Mouse (Mus musculus) v-Abl transformed pro-B cells (cell line): Measurements from ENCODE around the gene Irx3.

Source experiments
- in situ Hi-C, 2 experiments: fragments of 400-800 bp; cut with MboI; formaldehyde crosslinking; loops; one replicate each; pipeline ENCODE4 v1.15.1; 2025; ENCODE audit not compliant: unreplicated experiment in 2 of 2

Gene Irx3

DNA sequence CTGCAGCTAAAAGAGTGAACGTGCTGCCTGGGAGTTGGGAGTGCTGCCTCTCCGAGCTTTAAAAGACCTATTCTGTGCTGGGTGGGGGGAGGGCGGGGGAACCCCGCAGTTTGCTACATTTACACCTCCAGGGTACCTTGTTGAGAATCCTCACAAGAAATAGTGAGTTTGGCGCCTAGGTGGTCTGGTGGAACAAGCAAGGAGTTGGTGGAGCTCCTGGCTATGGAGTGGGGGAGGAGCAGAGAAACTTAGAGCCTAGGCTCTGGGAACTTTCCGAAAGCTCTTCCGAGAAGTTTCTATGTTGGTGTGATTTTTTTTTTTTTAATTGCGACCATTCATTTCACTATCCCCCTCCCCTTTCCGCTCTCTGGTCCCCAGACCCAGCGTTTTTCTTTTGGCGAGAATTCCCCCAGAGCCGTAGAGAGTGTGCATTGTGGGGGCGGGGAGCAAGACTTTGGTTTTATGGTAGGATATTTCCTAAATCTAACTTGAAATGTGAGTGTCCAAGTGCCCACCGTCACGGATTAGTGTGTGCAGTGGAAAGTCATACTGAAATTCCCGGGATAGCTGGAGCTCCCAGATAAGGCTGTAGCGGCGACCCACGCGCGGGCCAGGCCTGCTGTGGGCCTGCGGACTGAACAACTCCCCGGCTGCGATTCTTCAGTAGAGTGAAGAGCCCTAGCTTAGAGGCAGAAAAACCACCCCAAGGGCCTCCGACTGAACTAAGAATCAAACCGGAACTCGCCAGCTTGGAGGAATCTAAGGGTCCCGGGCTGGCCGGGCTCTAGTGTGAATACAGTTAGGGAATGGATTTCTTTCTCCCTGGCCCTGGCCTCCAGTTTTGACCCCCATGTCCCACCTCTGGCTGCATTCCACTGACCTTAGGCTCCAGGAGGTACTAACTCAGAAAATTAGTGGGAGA lies 795 bp upstream of the Irx3 start:
- in situ Hi-C loops: no loop called here

DNA sequence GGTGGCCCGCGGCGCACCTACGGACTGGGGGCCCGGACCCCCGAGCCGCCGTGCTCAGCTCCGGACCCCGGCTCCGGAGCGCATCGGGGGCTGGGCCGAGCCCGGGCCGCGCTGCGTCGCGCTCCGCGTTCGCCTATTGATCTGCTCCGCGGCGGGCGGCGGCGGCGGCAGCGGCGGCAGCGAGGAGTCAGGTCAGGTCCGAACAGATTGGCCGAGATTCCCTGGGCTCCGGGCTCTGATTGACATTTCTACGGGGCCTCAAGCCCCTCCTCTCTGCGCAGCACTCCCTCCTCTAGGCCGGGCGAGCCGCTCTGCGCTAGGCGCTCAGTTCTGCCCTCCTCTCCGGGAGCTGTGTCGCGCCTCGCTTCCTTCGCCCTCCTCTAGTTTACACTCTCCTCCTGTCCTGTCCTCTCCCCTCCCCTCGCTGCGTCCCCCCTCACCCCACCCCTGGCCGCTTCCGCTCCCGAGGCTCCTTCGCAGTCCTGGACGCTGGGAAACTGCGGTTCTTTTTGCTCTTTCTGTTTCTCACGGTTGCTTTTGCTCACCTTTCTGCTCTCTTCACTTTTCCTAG lies 541 bp downstream of the Irx3 start:
- in situ Hi-C loops: no loop called here

DNA sequence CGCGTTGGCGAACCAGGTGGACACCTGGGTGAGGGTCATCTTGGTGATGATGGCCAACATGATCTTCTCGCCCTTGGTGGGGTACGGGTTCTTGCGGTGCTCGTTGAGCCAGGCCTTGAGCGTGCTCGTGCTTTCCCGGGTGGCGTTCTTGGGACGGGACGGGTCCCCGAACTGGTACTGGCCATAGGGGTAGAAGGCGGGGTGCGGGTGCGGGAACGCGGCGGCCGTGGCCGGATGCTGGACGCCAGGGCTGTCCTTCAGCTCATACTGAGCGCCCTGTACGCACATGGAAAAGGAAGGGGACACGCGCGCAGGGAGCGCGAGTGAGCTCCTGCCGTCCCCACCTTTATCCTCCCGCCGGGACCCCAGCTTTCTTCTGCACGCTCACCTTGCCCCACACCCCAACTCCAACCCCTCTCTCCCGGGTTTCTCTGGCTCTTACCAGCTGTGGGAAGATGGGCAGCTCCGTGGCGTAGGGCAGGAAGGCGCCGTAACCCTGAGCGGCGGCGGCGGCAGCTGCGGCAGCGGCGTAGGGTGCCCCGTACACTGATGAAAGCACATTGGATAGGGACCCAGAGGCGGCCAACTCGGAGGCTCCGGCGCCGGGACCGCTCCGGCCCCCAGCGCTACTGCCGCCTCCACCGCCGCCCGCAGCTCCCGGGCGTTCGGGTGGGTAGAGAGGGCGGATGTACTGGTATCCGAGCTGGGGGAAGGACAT lies 1.2 kb downstream of the Irx3 start:
- in situ Hi-C loops: no loop called here

DNA sequence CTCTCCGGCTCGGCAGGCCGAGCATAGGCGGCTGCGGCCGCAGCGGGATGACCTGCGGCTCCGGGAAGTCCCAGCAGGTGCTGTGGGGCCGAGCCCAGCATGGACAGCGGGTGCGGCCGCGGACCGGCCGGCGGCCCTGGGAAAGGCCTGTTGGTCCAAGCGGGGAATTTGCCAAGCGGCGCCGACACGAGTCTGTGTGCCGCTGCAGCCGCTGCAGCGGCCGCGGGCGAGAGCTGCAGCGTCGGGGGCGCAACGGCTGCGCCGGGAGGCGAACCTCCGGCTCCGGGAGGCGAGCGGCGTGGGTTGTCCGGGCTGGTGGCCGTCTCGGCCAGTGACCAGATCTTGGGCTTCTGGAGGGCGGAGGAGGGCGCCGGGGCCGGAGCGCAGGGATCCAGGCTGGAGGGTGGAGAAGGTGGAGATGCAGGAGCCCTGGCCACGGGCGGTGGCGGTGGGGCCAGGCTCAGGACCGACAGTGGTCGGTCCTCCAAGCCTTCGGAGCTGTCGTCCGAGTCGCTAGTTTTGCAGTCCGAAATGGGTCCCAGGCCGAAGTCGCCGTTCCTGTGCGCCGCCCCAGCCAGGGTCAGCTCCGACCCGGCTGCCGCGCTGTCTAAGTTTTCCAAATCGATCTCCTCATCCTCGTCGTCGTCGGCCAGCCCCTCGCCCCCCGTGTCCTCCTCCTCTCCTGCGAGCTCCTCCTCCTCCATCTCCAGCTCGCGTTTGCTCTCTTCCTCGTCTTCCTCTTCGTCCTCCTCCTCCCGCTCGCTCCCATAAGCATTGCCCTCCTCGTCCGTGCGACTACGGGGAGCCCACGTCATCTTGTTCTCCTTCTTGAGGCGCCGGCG lies 2.0 kb downstream of the Irx3 start:
- in situ Hi-C loops: no loop called here

DNA sequence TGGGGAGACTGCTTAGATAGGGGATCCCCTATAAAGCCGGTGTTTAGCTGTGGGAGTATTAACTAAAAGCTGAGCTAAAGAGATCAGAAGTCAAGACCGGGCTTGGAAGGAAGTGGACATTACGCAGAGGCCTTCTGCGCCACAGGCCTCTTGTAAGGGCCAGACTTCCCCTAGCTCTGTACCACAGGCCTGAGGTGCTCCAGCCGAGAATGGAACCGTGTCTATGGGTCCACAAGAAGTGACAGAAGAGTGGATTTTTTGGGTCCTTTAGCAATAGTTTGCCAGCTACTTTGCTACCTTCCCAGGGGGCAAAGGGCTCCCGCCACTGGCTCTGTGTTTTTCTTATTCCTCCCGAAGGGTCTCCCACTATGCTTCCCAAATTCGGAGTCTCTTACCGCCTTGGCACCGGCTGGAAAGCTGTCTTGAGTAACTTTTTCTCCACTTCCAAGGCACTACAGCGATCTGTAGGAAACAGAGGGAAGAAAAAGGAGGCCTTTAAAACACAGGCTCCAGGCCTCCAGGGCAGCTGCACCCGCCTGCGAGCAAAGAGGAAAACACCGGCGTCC lies 2.8 kb downstream of the Irx3 start:
- in situ Hi-C loops: no loop called here

DNA sequence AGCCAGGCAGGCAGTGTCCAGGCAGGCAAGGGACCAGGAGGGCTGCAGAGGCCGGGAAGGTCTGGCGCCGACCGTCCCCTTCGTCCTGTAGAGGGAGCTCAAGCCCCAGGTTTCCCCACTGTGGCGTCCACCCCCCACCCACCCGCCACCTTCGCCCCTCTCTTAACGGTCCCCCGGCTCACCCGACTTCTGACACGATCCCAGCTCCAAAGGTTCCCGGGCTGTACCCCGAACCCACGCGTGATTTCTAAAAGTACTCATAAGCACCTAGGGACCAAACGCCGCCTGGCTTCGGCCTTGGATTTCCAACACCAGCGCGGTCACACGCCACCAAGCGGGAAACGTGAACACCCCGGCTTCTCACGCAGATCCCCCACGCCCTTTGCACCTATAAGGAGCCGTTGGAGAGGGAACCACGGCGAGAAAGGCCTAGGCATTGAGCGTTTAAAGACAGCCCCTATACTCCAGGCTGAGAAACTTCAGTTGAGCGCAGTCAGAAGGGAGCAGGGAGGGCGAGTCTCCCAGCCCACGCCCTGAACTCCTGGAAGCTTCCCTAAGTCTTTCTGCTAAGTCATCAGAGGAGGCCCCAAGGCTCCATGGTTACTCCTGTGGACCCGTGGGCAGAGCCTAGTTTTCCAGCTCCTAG lies 4.1 kb downstream of the Irx3 start:
- in situ Hi-C loops: no loop called here

DNA sequence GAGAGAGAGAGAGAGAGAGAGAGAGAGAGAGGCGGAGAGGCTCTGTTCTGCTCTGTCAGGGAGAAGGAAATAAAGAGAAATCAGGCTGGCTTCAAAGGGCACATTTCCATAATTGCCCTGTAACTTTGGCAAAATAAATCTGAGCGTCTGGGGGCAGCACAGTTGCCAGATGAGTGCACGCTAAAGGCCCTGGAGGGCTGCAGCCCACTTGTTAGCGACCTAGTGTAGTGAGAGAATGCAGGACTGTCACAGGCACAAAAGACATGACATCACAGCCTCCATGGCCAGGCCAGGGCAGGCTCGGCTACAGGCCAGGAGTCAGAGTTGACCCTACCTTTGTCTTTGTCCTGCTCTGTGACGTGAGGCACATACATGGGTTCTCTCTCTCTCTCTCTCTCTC lies 8.0 kb downstream of the Irx3 start:
- in situ Hi-C loops: no loop called here

DNA sequence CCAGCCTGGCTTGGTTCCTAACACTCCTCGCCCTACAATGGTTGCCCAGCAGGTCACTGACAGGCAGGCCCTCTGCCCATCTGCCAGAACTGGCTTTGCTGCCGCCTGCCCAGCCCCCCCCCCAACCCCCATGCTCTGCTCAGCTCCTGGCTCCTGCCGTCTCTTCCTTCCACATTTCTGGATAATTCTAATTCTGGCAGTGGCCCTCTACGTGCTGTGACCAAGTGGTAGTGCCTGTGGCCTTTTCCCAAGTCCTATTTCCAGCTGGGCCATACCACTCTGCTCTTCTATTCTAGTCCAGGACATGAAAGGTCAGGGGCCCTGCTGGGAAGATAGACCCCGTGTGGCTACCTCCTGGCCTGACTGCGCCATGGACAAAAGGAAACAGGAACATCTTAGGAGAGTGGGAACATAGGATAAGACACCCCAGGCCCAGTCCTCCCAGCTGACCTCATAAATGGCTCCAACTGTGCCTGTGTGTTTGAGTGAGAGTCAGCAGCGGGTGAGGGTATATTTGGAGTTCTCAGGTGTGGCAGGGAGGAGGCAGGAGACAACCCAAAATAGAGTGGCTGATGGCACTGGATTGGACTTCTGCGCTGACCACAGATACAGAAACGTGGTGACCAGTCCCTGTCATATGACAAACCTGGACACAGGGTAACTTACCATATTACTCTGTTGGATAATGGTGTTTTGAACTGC lies 14.5 kb downstream of the Irx3 start:
- in situ Hi-C loops: no loop called here

DNA sequence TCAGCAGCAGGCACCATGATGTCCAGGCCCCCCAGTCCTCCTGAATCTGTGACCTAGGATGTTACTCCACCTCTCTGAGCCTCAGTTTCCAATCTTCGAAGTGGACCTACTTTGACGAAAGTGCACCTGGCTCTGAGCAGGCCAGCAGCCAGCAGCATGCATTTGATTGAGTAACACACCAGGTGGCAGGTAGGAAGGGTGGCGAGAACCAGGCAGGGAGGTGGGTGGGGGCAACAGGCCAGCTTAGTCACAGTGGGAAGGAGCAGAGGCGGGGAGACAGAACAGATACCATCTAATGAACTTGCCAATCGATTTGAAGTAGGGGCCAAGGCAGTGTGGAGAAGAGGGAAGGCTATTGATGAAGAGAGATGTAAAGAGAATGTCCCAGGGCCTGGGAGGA lies 18.9 kb downstream of the Irx3 start:
- in situ Hi-C loops: no loop called here

DNA sequence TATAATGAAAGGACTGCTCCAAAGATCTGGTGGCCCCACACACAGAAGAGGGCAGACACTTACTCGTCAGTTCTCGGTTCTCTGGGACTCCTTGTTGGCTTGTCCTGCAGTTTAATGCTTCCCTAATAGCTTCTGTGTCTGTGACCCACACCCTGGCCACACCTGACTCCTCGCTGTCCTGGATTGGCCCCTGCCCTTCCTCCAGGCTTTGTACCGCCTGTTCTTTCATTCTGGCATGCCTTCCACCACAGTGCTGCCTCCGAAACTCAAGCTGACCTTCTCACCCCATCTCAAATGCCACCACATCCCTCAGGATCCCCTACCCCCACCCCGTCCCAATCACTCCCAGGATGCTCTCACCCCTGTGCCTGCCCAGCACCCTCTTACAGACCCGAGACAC lies 19.7 kb downstream of the Irx3 start:
- in situ Hi-C loops: no loop called here

DNA sequence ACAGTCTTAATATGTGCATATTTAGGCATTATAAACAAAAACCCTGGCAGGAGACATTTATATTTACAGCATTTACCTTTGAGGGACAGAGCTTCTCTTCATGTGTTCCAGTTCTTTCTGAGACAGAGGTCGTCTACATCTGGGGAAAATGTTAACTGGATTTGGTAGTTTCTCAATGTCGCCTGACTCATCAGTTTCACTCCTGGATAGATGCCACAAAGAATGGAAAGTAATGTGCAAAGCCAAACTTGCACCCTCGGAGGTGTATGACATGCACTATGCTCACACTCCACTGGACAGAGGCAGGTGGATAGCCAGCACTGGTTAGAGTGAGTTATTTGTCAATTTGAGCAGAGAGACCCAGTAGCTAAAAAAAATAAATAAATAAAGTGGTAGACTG lies 21.2 kb downstream of the Irx3 start:
- in situ Hi-C loops: no loop called here

DNA sequence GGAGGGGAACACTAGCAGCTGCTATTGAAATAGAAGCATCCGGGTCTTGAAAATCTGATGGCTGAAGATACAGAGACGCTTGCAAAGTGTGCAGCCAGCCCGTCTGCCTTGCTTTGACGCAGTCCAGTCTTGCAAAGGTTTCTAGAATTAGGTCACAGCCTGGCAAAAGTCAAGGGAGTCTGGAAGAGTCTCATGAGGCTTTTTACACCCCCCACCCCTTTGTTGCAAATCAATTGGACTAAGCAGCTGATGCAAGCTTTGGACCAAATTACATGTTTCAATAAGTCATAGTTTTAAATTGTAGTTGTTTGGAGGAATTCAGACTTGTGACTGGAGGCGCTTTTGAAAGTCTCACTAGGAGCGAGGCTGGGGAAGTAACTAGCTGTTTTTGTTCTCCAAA lies 33.0 kb downstream of the Irx3 start:
- in situ Hi-C loops: no loop called here

DNA sequence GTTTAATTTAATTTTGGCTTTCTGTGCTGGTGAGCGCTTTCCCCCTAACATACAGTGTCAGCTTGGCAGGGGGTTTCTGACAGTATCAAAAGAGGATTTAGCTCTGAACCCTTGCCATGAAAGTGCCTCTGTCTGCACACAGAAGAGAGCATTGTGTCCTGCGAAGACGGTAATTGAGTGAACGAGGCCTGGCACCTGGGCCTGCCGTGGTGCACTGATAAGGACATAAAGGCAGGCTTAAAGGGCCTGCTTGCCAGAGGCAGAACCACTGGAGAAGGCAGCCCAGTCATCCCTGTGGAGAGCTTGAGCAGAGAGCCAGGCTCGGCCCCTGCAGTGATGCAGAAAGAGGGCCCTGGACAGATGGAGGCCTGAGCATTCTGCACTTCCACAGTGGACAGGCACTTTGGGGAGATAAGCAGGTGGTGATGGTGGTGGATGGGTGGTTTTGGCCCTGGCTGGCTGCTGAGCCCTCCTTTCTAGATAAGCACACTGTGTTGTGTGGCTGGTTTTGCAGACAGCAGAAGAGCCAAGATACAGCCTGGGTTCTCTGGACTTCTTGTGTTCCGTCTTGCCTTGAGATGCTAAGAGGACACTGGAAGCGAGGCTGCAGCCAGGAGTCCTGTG lies 36.3 kb downstream of the Irx3 start:
- in situ Hi-C loops: no loop called here

DNA sequence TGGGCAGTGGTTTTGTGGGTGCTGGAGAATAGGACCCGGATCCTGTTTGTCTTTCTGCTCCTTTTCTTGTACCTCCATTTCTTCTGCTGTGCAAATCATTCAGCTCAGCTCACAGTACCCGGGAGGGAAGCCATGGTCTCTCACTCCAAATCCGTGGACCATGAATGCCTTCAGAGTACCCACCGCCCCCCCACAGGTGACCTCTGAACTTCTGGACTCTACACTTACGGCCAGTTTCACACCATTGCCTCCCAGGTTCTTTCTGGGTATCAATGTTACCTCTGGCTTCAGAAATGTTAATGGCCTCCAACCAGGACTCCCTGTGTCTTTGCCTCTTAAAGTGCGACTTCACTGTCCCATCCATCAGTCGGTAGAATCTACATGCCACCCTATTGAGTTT lies 46.3 kb downstream of the Irx3 start:
- in situ Hi-C loops: no loop called here

DNA sequence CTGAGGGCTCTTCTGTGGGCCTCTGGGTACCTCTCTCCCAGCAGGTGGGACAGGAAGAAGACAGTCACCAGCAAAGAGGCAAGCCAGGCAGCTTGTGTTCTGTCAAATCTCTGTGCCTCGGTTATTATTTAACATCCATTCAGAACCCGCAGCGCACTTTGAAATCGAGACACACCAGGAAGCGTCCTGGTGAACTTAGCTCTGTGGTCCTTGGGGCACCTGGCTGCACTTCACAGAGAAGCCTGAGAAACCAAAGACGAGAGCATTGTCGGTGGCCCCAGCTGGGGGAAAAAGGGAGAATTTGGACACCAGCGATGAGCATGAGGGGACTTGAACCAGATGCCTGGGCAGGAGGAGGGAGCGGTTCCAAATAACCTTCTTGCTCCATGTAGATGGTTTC lies 46.8 kb downstream of the Irx3 start:
- in situ Hi-C loops: no loop called here

DNA sequence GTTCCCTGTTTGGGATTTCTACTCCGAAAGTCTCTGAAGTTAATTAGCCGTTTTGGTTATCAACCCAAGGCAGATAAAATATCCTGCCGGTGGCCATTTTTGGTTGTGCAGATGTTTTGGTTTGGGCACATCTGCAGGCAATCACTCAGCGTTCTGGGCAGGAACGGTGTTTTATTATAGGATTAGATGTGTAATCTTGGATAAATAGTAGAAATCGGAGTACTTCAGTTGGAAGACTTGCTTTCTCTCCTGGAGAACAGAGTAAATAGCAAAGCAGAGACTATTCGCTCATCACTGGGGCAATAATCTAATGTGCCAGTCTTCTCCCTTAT lies 51.1 kb downstream of the Irx3 start:
- in situ Hi-C loops: no loop called here

DNA sequence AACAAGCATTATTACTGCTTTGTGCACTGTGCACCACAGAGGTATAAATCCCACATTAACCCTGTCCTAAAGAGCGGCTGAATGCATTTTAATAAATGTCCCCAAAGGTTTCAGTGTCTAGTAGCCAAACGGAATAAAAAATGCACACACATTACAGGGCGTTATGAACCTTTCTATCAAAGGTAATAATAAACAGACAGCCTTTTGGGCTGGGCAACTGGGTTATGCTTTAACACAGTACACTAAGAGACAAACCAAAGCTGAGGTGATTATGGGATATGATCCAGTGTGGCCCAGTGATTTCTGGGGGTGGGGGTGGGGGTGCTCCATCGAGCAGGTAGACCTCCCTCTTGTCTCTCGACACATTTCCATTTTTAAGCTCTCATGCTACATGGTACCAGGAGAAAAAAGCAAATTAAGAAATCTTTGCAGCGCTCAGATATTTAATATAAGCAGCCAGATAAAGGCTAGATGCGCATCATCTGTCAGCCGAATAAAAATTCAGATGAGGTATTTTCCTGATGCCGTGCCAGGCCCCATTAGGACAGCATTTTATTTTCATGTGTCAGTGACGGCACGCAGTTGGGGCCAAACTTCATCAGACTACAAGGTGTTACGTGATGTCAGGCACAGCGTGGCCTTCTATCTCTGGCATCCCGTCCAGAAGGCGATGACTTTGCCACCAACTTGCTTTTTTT lies 51.6 kb downstream of the Irx3 start:
- in situ Hi-C loops: no loop called here

DNA sequence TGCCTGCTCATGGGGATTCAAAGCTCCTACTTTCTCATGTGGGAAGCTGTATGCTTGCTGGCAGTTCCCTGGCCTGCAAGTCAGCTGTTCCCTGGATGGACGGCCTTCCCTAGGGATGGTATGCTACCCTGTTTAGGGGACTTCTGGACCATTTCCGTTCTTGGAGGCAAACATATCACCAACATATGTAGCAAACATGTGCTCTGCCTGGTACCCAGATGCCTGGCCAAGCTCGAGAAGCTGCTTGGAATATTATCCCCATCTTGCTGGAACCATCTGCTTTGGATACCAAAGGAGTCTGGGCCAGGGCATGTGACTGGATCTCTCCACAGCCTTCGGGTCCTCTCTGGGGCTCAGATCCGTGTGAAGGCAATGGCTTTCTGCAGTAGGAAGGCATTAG lies 52.5 kb downstream of the Irx3 start:
- in situ Hi-C loops: no loop called here
